Mouse (Mus musculus) megakaryocyte-erythroid progenitor cell, adult 5 weeks (primary cell): ENCODE measurements around the gene 4933427I04Rik. TPM values are rescaled to one million over a fixed set of nuclear protein-coding genes. Genes with fewer than 3 reads are reported as not detected.

Experiments used
- polyA plus RNA-seq: library from polyadenylated mRNA; stranded (reverse); fragments of >175 nt; gene quantifications from 2 replicates; pipeline ENCODE4 v1.2.3, GENCODE M21; 2012

The 4933427I04Rik gene
- polyA plus RNA-seq = not detected in 2 replicates

DNA sequence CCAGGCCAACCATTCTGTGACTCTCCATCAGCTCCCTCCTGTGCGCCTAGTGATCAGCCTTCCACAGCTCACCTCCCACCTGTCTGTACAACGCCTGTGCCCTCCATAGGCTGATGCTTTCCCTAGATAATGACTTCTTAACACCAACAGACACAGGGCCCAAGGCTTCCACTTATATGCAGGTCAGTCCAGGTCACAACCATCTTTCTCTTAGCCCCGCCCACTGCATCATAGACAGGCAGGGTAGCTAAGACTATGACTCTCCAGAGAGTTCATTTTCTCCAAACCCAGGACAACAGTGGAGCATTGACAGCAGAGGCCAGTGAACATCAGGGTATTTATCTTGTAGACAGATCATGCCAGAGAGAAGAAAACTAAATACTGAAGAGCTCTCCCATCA, at the start of gene 4933427I04Rik:
4933427I04Rik (plus strand) TSS at position 301 of the 400 bp plus-strand sequence.

DNA sequence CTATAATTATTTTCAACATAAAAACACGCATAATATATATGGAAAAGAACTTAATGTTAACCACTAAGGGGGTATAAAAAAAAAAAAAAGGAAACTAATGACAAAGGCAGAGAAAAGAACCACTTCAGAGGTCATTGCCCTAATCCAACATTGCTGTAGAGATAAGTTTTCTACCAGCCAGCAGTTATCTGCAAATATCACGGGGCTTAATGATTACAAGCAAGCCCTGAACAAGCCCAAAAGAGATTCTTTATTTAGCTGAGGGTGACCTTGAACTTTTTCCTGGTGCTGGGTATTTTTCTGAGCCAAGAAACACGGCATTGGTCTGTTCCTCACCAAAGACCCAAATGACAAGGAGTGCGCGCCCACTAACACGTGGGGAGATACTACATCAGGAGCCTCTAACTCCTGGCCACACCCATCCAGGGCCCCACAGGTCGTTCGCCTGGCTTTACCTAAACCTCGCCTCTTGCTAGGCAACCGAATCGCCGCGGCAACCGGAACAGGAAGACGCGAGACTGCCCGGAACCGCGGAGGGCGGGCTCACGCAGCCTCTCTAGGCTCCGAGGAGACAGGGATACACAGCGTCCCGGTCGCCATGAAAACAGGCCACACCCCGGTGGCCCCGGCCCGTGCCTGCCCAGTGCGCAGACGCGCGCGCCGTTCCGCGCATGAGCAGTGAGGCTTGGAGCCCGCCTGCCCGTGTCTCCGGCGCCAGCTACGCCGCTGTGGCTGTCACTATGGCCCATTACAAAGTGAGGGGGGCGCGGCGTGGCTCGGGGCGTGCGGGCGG, 45.0 kb downstream of the 4933427I04Rik start, which contains the start of gene Mycbp:
Mycbp (plus strand) TSS at position 500 of the 793 bp plus-strand sequence.

Other genes with a start within 250 kb of the 4933427I04Rik start
- 39.5 and 56.9 TPM in 2 replicates for gene Macf1, start 175.3 kb upstream of the 4933427I04Rik start, polyA plus RNA-seq
- 54.3 and 55.5 TPM in 2 replicates for gene Ndufs5, start 141.5 kb upstream of the 4933427I04Rik start, polyA plus RNA-seq
- 159 and 162 TPM in 2 replicates for gene Akirin1, start 109.3 kb upstream of the 4933427I04Rik start, polyA plus RNA-seq
- not detected in 2 replicates for gene Rhbdl2, start 71.8 kb upstream of the 4933427I04Rik start, polyA plus RNA-seq
- 28.5 and 35.2 TPM in 2 replicates for gene Mycbp, start 45.2 kb downstream of the 4933427I04Rik start, polyA plus RNA-seq
- 12.1 and 13.8 TPM in 2 replicates for gene Rragc, start 57.8 kb downstream of the 4933427I04Rik start, polyA plus RNA-seq
- 0.39 and 0.45 TPM in 2 replicates for gene 4930535I16Rik, start 58.3 kb downstream of the 4933427I04Rik start, polyA plus RNA-seq